Mouse (Mus musculus) MEL (cell line): ENCODE results near the gene Zfp697. TPM values are rescaled to one million over a fixed set of nuclear protein-coding genes. Genes with fewer than 3 reads are reported as not detected.
"Not testable (repeated sequence)": the region's sequence is repeated elsewhere in the genome, so short reads cannot be mapped to it uniquely, and the experiment has no call there.

Source experiments
- DNase-seq: peaks from one replicate; pipeline ENCODE4 v3.0.0; 2011; ENCODE audit warnings: low read depth, low spot score
- H3K27ac ChIP-seq: 2 replicates; pipeline ENCODE4 v1.5.1; 2012; ENCODE audit warnings: low read depth, mild to moderate bottlenecking, control low read depth, low read length, moderate library complexity; ENCODE audit not compliant: control insufficient read depth
- H3K27me3 ChIP-seq, 2 experiments: fragments of 150-350 bp in 1 of 2; sonication (generic) in 1 of 2; 2 replicates each; pipeline ENCODE4 v1.6.1; 2012; ENCODE audit warnings: low read length in 2 of 2, mild to moderate bottlenecking in 2 of 2, improper control_type of control experiment in 1 of 2, moderate library complexity in 1 of 2; ENCODE audit not compliant: insufficient read depth in 2 of 2, control insufficient read depth in 1 of 2
- H3K36me3 ChIP-seq, 2 experiments: 2 replicates each; pipeline ENCODE4 v1.6.1; 2012 to 2014; ENCODE audit warnings: low read length in 2 of 2, improper control_type of control experiment in 1 of 2, inconsistent platforms in 1 of 2, mild to moderate bottlenecking in 1 of 2; ENCODE audit not compliant: insufficient read depth in 2 of 2, control insufficient read depth in 1 of 2
- H3K4me1 ChIP-seq, 2 experiments: fragments of 150-350 bp in 1 of 2; sonication (generic) in 1 of 2; 2 replicates each; pipeline ENCODE4 v1.6.1; 2012; ENCODE audit warnings: low read length in 2 of 2, improper control_type of control experiment in 1 of 2, mild to moderate bottlenecking in 1 of 2; ENCODE audit not compliant: insufficient read depth in 2 of 2, control insufficient read depth in 1 of 2
- H3K4me3 ChIP-seq, 2 experiments: fragments of 150-350 bp in 1 of 2; sonication (generic) in 1 of 2; 2 replicates each; pipeline ENCODE4 v1.5.1; 2012; ENCODE audit warnings: low read depth in 2 of 2, low read length in 2 of 2, mild to moderate bottlenecking in 2 of 2, moderate library complexity in 2 of 2, control low read depth in 1 of 2, improper control_type of control experiment in 1 of 2; ENCODE audit not compliant: control insufficient read depth in 1 of 2, insufficient read depth in 1 of 2
- H3K79me2 ChIP-seq: 2 replicates; pipeline ENCODE4 v1.6.1; 2012; ENCODE audit warnings: mild to moderate bottlenecking, low read length, moderate library complexity; ENCODE audit not compliant: control insufficient read depth, poor library complexity, insufficient read depth
- H3K9ac ChIP-seq: 2 replicates; pipeline ENCODE4 v1.6.1; 2012; ENCODE audit warnings: low read depth, mild to moderate bottlenecking, control low read depth, low read length, moderate library complexity; ENCODE audit not compliant: control insufficient read depth, poor library complexity, severe bottlenecking
- H3K9me3 ChIP-seq: fragments of 150-350 bp; sonication (generic); replicated peaks from 2 replicates; pipeline ENCODE4 v1.6.1; 2012; ENCODE audit warnings: mild to moderate bottlenecking, low read length, improper control_type of control experiment, moderate library complexity; ENCODE audit not compliant: insufficient read depth
- CHD1 ChIP-seq: IDR thresholded peaks from 2 replicates; pipeline ENCODE4 v1.6.1; 2012; ENCODE audit warnings: low read depth, mild to moderate bottlenecking, inconsistent platforms, low read length, improper control_type of control experiment
- CTCF ChIP-seq, 3 experiments: IDR thresholded peaks in 2 of 3; conservative IDR thresholded peaks in 1 of 3; 2 replicates each; pipeline ENCODE4 v1.5.1; 2011 to 2012; ENCODE audit warnings: low read length in 3 of 3, low read depth in 2 of 3, mild to moderate bottlenecking in 2 of 3, improper control_type of control experiment in 1 of 3, inconsistent platforms in 1 of 3, mixed read lengths in 1 of 3, moderate library complexity in 1 of 3; ENCODE audit not compliant: control insufficient read depth in 1 of 3, insufficient read depth in 1 of 3, poor library complexity in 1 of 3, severe bottlenecking in 1 of 3
- ELF1 ChIP-seq: IDR thresholded peaks from 2 replicates; pipeline ENCODE4 v1.6.1; 2014; ENCODE audit warnings: low read depth, mild to moderate bottlenecking, inconsistent platforms, low read length, improper control_type of control experiment, moderate library complexity
- EP300 ChIP-seq, 2 experiments: IDR thresholded peaks; 2 replicates each; pipeline ENCODE4 v1.6.1; 2011; ENCODE audit warnings: improper control_type of control experiment in 2 of 2, low read length in 2 of 2, low read depth in 1 of 2, mild to moderate bottlenecking in 1 of 2
- GATA1 ChIP-seq: IDR thresholded peaks from 2 replicates; pipeline ENCODE4 v1.6.1; 2011; ENCODE audit warnings: low read depth, low read length, improper control_type of control experiment
- KAT2A ChIP-seq: conservative IDR thresholded peaks from 2 replicates; pipeline ENCODE4 v1.6.1; 2012; ENCODE audit warnings: low read depth, low read length, improper control_type of control experiment, inconsistent platforms
- MYB ChIP-seq: IDR thresholded peaks from 2 replicates; pipeline ENCODE4 v1.6.1; 2011; ENCODE audit warnings: mild to moderate bottlenecking, low read depth, low read length, improper control_type of control experiment
- POLR2A ChIP-seq, 2 experiments: IDR thresholded peaks; 2 replicates each; pipeline ENCODE4 v1.6.1; 2011 to 2012; ENCODE audit warnings: low read length in 2 of 2, mild to moderate bottlenecking in 2 of 2, control low read depth in 1 of 2, improper control_type of control experiment in 1 of 2, low read depth in 1 of 2, moderate library complexity in 1 of 2; ENCODE audit not compliant: control insufficient read depth in 1 of 2, insufficient read depth in 1 of 2, poor library complexity in 1 of 2
- POLR2AphosphoS5 ChIP-seq: IDR thresholded peaks from 2 replicates; pipeline ENCODE4 v1.6.1; 2012; ENCODE audit warnings: low read depth, borderline replicate concordance, mild to moderate bottlenecking, inconsistent platforms, low read length, moderate library complexity, mixed read lengths
- RAD21 ChIP-seq: IDR thresholded peaks from 2 replicates; pipeline ENCODE4 v1.6.1; 2011; ENCODE audit warnings: mild to moderate bottlenecking, low read depth, low read length, improper control_type of control experiment
- SIN3A ChIP-seq: IDR thresholded peaks from 2 replicates; pipeline ENCODE4 v1.6.1; 2012; ENCODE audit warnings: low read length, improper control_type of control experiment, inconsistent platforms
- TCF12 ChIP-seq: IDR thresholded peaks from 2 replicates; pipeline ENCODE4 v1.6.1; 2014; ENCODE audit warnings: low read depth, mild to moderate bottlenecking, inconsistent platforms, low read length, improper control_type of control experiment, moderate library complexity
- UBTF ChIP-seq: IDR thresholded peaks from 2 replicates; pipeline ENCODE4 v1.6.1; 2012; ENCODE audit warnings: low read depth, mild to moderate bottlenecking, inconsistent platforms, low read length, improper control_type of control experiment, moderate library complexity, borderline replicate concordance; ENCODE audit not compliant: insufficient read depth
- USF2 ChIP-seq, 2 experiments: IDR thresholded peaks; 2 replicates each; pipeline ENCODE4 v1.6.1; 2011 to 2012; ENCODE audit warnings: improper control_type of control experiment in 2 of 2, low read length in 2 of 2, borderline replicate concordance in 1 of 2, inconsistent platforms in 1 of 2, low read depth in 1 of 2, mild to moderate bottlenecking in 1 of 2; ENCODE audit not compliant: insufficient read depth in 1 of 2
- ZKSCAN1 ChIP-seq: IDR thresholded peaks from 2 replicates; pipeline ENCODE4 v1.6.1; 2012; ENCODE audit warnings: low read depth, mild to moderate bottlenecking, inconsistent platforms, low read length, improper control_type of control experiment, moderate library complexity
- ZMIZ1 ChIP-seq: IDR thresholded peaks from 2 replicates; pipeline ENCODE4 v1.6.1; 2012; ENCODE audit warnings: low read depth, mild to moderate bottlenecking, inconsistent platforms, low read length, improper control_type of control experiment, moderate library complexity
- polyA plus RNA-seq, 2 experiments: library from polyadenylated mRNA; stranded (reverse) in 1 of 2; unstranded in 1 of 2; fragments of >175 nt in 1 of 2; fragments of >200 nt in 1 of 2; gene quantifications; 2 replicates each; pipeline versions ENCODE4 v1.2.1 to v1.2.4; 2012; ENCODE audit warnings: low replicate concordance in 2 of 2, low read depth in 1 of 2; ENCODE audit not compliant: insufficient read length in 2 of 2, insufficient read depth in 1 of 2, missing spikeins in 1 of 2
- total RNA-seq: library from RNA; depleted of rRNA; stranded (reverse); fragments of 300-350 nt; gene quantifications from 2 replicates; pipeline ENCODE4 v1.2.3, GENCODE M21; 2012

Zfp697 gene
- total and polyA plus RNA-seq, 3 experiments, result 0.04 TPM; not detected in 2

DNA sequence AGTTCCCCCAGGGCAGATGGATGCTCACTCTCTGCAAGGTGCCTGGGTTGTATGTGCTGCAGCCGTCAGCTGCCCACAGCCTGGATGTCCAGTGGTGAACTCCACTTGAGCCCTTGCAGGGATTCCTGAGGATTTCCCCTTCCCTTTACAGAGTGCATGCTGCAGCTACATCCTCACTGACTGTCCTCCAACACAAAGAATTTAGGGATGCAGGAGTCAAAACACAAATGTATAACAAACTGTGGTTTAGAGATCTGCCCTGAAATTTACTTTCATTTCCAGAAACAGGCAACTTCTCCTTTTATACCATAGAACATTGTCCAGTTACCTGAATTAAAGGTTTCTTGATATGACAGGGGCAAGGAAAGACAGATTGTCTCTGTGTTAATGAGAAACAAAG lies 234.5 kb downstream of the Zfp697 start:
- not testable (repeated sequence) for H3K36me3 ChIP-seq, H3K79me2 ChIP-seq, H3K27me3 ChIP-seq, H3K9me3 ChIP-seq, H3K4me3 ChIP-seq, H3K4me1 ChIP-seq, H3K9ac ChIP-seq, H3K27ac ChIP-seq, DNase-seq

DNA sequence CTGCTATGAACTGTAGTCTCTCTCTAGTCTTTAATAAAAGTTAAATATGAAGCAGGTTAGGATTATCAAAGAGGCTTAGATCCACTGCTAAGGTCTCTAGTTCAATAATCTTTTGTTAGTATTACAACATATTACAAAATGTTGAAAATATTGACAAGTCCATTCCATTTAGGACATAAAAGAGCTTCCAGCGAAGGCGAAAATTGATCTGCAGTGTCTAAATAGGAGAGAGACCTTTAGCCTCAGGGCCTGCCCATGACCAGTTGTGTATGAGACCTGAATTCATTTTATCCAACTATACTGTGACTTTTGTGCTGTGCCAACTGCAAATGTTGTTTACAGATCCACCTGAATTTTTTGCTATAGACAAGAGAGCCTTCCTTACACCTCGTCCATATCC lies 247.4 kb downstream of the Zfp697 start:
- no peak overlapping the region for H3K9ac ChIP-seq
- H3K4me1 ChIP-seq, result no peaks in the 10 kb centered on the region
- no peaks in the 10 kb centered on the region for H3K79me2 ChIP-seq
- no peak overlapping the region for H3K27ac ChIP-seq
- TF ChIP-seq ELF1, result no peak
- no peak for TF ChIP-seq SIN3A
- no peak for TF ChIP-seq EP300 (IDR thresholded peaks at IDR 0.05; ENCODE audit: low read depth in 1 of 2, low read length in 2 of 2)
- no peak for TF ChIP-seq ZKSCAN1
- no peak for TF ChIP-seq POLR2A (IDR thresholded peaks at IDR 0.05; ENCODE audit: control insufficient read depth in 1 of 2, insufficient read depth in 1 of 2, low read depth in 1 of 2, low read length in 2 of 2, poor library complexity in 1 of 2)
- no peak for TF ChIP-seq USF2 (IDR thresholded peaks at IDR 0.05; ENCODE audit: borderline replicate concordance in 1 of 2, insufficient read depth in 1 of 2, low read depth in 1 of 2, low read length in 2 of 2)
- TF ChIP-seq POLR2AphosphoS5, result no peak
- TF ChIP-seq MYB, result no peak
- no peak for TF ChIP-seq RAD21
- no peak for TF ChIP-seq CTCF (IDR thresholded peaks at IDR 0.05 in 2 of 3, conservative IDR thresholded peaks at IDR 0.05 in 1 of 3; ENCODE audit: control insufficient read depth in 1 of 3, insufficient read depth in 1 of 3, low read depth in 2 of 3, low read length in 3 of 3, poor library complexity in 1 of 3, severe bottlenecking in 1 of 3)
- no peak for TF ChIP-seq ZMIZ1
- TF ChIP-seq GATA1, result no peak
- no peak for TF ChIP-seq CHD1
- DNase-seq, result no peak
- H3K4me3 ChIP-seq, result no peak overlapping the region
- H3K36me3 ChIP-seq, result no peaks in the 10 kb centered on the region
- H3K27me3 ChIP-seq, result no peaks in the 10 kb centered on the region
- H3K9me3 ChIP-seq, result no peaks in the 10 kb centered on the region

DNA sequence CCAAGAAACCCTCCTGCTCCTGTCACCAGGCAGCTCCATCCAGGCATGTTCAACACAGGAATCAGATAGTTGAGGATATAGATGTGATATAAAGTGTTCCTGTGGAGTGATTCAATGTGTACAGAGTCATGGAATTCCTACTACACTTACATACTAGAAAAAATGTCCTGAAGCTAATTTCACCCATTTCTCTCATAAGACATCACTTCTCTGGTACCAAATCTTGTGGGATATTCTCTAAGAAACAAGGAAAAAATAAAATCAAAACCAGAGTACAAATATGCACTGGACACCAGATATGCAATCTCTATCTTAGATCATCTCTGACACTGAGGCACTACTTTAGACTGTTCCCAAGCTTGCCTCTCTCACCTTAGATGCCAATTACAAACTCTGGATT lies 247.9 kb downstream of the Zfp697 start, which contains the start of gene Hsd3b5:
TSS of gene Hsd3b5 (minus strand) at position 101 of the 400 bp plus-strand sequence.
- no peaks in the 10 kb centered on the region for H3K36me3 ChIP-seq
- no peaks in the 10 kb centered on the region for H3K9me3 ChIP-seq
- H3K9ac ChIP-seq, result no peak within 1 kb of the TSS
- no peaks in the 10 kb centered on the region for H3K27me3 ChIP-seq
- no peak within 1 kb of the TSS for H3K27ac ChIP-seq
- no peaks in the 10 kb centered on the region for H3K79me2 ChIP-seq
- no peaks in the 10 kb centered on the region for H3K4me1 ChIP-seq
- TF ChIP-seq KAT2A (no peak), TCF12 (no peak), UBTF (no peak)
- no peak within 1 kb of the TSS for H3K4me3 ChIP-seq
- DNase-seq, result no peak
